Mouse (Mus musculus) liver, postnatal 0 days (tissue): ENCODE measurements around the gene Supt3. TPM values are rescaled to one million over a fixed set of nuclear protein-coding genes. Genes with fewer than 3 reads are reported as not detected.

Experiments
- ATAC-seq: fragments of 200-750 bp; cut with Nextera tagmentation; 2 replicates; pipeline ENCODE4 v1.8.0; 2017; ENCODE audit warnings: mild to moderate bottlenecking, moderate library complexity
- DNase-seq: peaks from one replicate; pipeline ENCODE4 v3.0.0-alpha.2; 2016
- H3K27ac ChIP-seq: fragments of 300-500 bp; sonication (generic); 2 replicates; pipeline ENCODE4 v1.5.1; 2014; ENCODE audit warnings: antibody characterized with exemption, moderate library complexity, mild to moderate bottlenecking, low read depth
- H3K27me3 ChIP-seq: fragments of 300-500 bp; sonication (generic); 2 replicates; pipeline ENCODE4 v1.6.1; 2014; ENCODE audit warnings: low read length, control low read depth, mixed read lengths; ENCODE audit not compliant: insufficient read depth
- H3K36me3 ChIP-seq: fragments of 300-500 bp; sonication (generic); replicated peaks from 2 replicates; pipeline ENCODE4 v1.6.1; 2014; ENCODE audit warnings: mild to moderate bottlenecking, control low read depth, low read length, moderate library complexity, mixed read lengths; ENCODE audit not compliant: insufficient read depth
- H3K4me1 ChIP-seq: fragments of 300-500 bp; sonication (generic); 2 replicates; pipeline ENCODE4 v1.6.1; 2014; ENCODE audit warnings: antibody characterized with exemption, mild to moderate bottlenecking, control low read depth; ENCODE audit not compliant: insufficient read depth
- H3K4me2 ChIP-seq: fragments of 300-500 bp; sonication (generic); 2 replicates; pipeline ENCODE4 v1.6.1; 2014; ENCODE audit warnings: low read depth, mild to moderate bottlenecking, low read length, moderate library complexity, mixed read lengths
- H3K4me3 ChIP-seq: fragments of 300-500 bp; sonication (generic); 2 replicates; pipeline ENCODE4 v1.5.1; 2014; ENCODE audit warnings: low read depth, low read length
- H3K9ac ChIP-seq: fragments of 300-500 bp; sonication (generic); replicated peaks from 2 replicates; pipeline ENCODE4 v1.6.1; 2014; ENCODE audit warnings: mild to moderate bottlenecking, moderate library complexity
- H3K9me3 ChIP-seq: fragments of 300-500 bp; sonication (generic); 2 replicates; pipeline ENCODE4 v1.6.1; 2016; ENCODE audit warnings: mild to moderate bottlenecking, control low read depth, low read length, mixed read lengths
- CTCF ChIP-seq: sonication (generic); IDR thresholded peaks from 2 replicates; pipeline ENCODE4 v1.5.1; 2016; ENCODE audit warnings: antibody characterized with exemption, low read depth
- EP300 ChIP-seq: IDR thresholded peaks from 2 replicates; pipeline ENCODE4 v1.6.1; 2016; ENCODE audit warnings: antibody characterized with exemption, low read depth, mild to moderate bottlenecking
- WGBS: fragments of 180-500 bp; shearing (Covaris S2); extraction: QIAGEN DNeasy Blood & Tissue Kit; methylation state at CpG from one replicate; pipeline ENCODE4 v1.1.7; 2014; ENCODE audit not compliant: insufficient replicate concordance; 5-methylcytosine and 5-hydroxymethylcytosine counted together
- polyA plus RNA-seq: library from polyadenylated mRNA; unstranded; fragments of >200 nt; fragmentation: Nextera tagmentation; extraction: Ambion mirVana; gene quantifications from 2 replicates; pipeline ENCODE4 v1.2.1, GENCODE M21; 2015

Supt3 gene
- polyA plus RNA-seq, 1 experiment from 2014 or later: 5.0 TPM

- WGBS: 76% methylated on average over 8 of the region's 8 CpGs
- H3K36me3 ChIP-seq: no peaks in the 10 kb centered on the region
- no peak overlapping the region for H3K27ac ChIP-seq
- TF ChIP-seq EP300 (no peak), CTCF (no peak)
- ATAC-seq: no peak
- no peak overlapping the region for H3K4me2 ChIP-seq
- no peaks in the 10 kb centered on the region for H3K27me3 ChIP-seq
- no peak overlapping the region for H3K4me3 ChIP-seq
- H3K9me3 ChIP-seq: no peaks in the 10 kb centered on the region
- H3K4me1 ChIP-seq: no peaks in the 10 kb centered on the region
- DNase-seq: no peak
- H3K9ac ChIP-seq: no peak overlapping the region
These were observed 243.4 kb downstream of the Supt3 start for GRCm38 (mm10) chr17:45020155-45020930.

- Histone ChIP-seq H3K27me3 (no peaks in the 10 kb centered on the region), H3K9ac (no peak overlapping the region), H3K9me3 (no peaks in the 10 kb centered on the region), H3K27ac (no peak overlapping the region), H3K4me2 (no peak overlapping the region), H3K4me3 (no peak overlapping the region), H3K36me3 (no peaks in the 10 kb centered on the region), H3K4me1 (no peaks in the 10 kb centered on the region)
- no peak for DNase-seq
- TF ChIP-seq CTCF: no peak
- no peak for TF ChIP-seq EP300
- WGBS: 79% methylated on average over 3 of the region's 3 CpGs
- no peak for ATAC-seq
These were observed 251.5 kb downstream of the Supt3 start for GRCm38 (mm10) chr17:45028441-45028840.

- Histone ChIP-seq H3K9me3 (no peaks in the 10 kb centered on the region), H3K4me2 (no peak overlapping the region), H3K27ac (no peak overlapping the region), H3K4me1 (no peaks in the 10 kb centered on the region), H3K27me3 (no peaks in the 10 kb centered on the region), H3K9ac (no peak overlapping the region), H3K4me3 (no peak overlapping the region), H3K36me3 (no peaks in the 10 kb centered on the region)
- TF ChIP-seq CTCF: no peak
- no peak for TF ChIP-seq EP300
- DNase-seq (no peak), ATAC-seq (no peak)
- 74% methylated on average over 1 of the region's 1 CpGs for WGBS
These were observed 252.2 kb downstream of the Supt3 start for GRCm38 (mm10) chr17:45029106-45029505.

- H3K9ac ChIP-seq: no peak overlapping the region
- DNase-seq (no peak), ATAC-seq (no peak)
- TF ChIP-seq EP300: no peak
- no peak for TF ChIP-seq CTCF
- WGBS: 72% methylated on average over 6 of the region's 6 CpGs
- no peak overlapping the region for H3K27ac ChIP-seq
- H3K4me1 ChIP-seq: no peaks in the 10 kb centered on the region
- H3K4me2 ChIP-seq: no peak overlapping the region
- H3K9me3 ChIP-seq: no peaks in the 10 kb centered on the region
- no peak overlapping the region for H3K4me3 ChIP-seq
- no peaks in the 10 kb centered on the region for H3K27me3 ChIP-seq
- H3K36me3 ChIP-seq: no peaks in the 10 kb centered on the region
These were observed 255.3 kb downstream of the Supt3 start for GRCm38 (mm10) chr17:45032209-45032608.

GRCm38 (mm10) chr17:45033617-45034016, 256.7 kb downstream of the Supt3 start:
- ATAC-seq: peak; percentile 67
- Histone ChIP-seq H3K9ac (no peak overlapping the region), H3K4me1 (no peaks in the 10 kb centered on the region), H3K27ac (no peak overlapping the region), H3K4me3 (no peak overlapping the region), H3K27me3 (no peaks in the 10 kb centered on the region), H3K4me2 (no peak overlapping the region), H3K36me3 (no peaks in the 10 kb centered on the region), H3K9me3 (no peaks in the 10 kb centered on the region)
- 72% methylated on average over 7 of the region's 7 CpGs for WGBS
- no peak for DNase-seq
- no peak for TF ChIP-seq EP300
- TF ChIP-seq CTCF: no peak

GRCm38 (mm10) chr17:45041084-45041483, 264.1 kb downstream of the Supt3 start:
- Histone ChIP-seq H3K36me3 (no peaks in the 10 kb centered on the region; the same call in 1 of the 2 replicates), H3K27me3 (no peaks in the 10 kb centered on the region), H3K4me2 (no peak overlapping the region), H3K9ac (no peak overlapping the region), H3K9me3 (no peaks in the 10 kb centered on the region), H3K4me3 (no peak overlapping the region), H3K4me1 (no peaks in the 10 kb centered on the region), H3K27ac (no peak overlapping the region)
- DNase-seq (no peak), ATAC-seq (no peak)
- 75% methylated on average over 2 of the region's 2 CpGs for WGBS
- TF ChIP-seq EP300 (no peak), CTCF (peak; percentile 23)

GRCm38 (mm10) chr17:45045804-45046203, 268.9 kb downstream of the Supt3 start:
- Histone ChIP-seq H3K36me3 (no peaks in the 10 kb centered on the region; the same call in 1 of the 2 replicates), H3K27me3 (no peaks in the 10 kb centered on the region), H3K4me3 (no peak overlapping the region), H3K27ac (no peak overlapping the region), H3K4me2 (no peak overlapping the region), H3K9me3 (no peaks in the 10 kb centered on the region), H3K4me1 (no peaks in the 10 kb centered on the region), H3K9ac (no peak overlapping the region)
- no peak for ATAC-seq
- TF ChIP-seq CTCF (peak; percentile 66), EP300 (no peak)
- DNase-seq: peak; percentile 48
